8 mouse cellular contexts compared by ENCODE assay signal in the genomic region with DNA sequence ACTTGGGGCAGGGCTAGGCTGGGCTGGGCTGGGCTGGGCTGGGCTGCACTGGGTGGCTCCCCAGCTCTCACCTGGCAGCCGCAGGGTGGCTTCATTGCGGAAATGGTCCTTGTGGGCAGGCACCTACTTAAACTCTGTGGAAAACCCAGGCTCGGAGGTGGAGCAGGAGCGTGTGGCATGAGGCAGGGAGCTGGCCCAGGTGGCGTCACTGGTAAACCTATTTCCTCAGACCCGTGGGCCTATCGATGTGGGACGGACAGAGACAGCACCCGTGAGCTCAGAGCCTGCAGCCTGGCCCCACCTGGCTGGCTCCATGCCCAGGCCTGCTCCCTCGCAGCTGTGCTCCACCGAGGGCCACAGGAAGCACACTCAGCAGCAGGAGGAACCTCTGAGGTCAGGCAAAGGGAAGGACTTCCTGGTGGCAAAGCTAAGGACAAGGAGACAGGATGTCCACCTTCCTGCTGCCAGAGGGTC. TPM values are rescaled to one million over a fixed set of nuclear protein-coding genes. Genes with fewer than 3 reads are reported as not detected.
DNase-seq lines count a peak whose midpoint lies in the region; ATAC-seq and TF ChIP-seq lines count a peak whose summit lies in the region.

No protein-coding gene starts in this region.

- H3K4me2 ChIP-seq in heart, embryonic 16.5 days (ENCODE audit: low read depth, low read length): peak overlapping the region; percentile 36
- H3K4me2 ChIP-seq in limb, embryonic 12.5 days: no peak overlapping the region
- H3K4me2 ChIP-seq in myocyte (ENCODE audit: low read depth): no peak overlapping the region

- H3K9me3 ChIP-seq in heart, embryonic 16.5 days (replicated peaks; ENCODE audit: control insufficient read depth, low read length): no peaks in the 10 kb centered on the region
- H3K9me3 ChIP-seq in limb, embryonic 12.5 days: no peaks in the 10 kb centered on the region

- peak; percentile 62 for DNase-seq in urinary bladder, postnatal 25 days (ENCODE audit: low spot score)
- no peak for DNase-seq in urinary bladder, adult 2 months (ENCODE audit: low spot score)
- DNase-seq in right cerebral cortex, adult 2 months (ENCODE audit: low spot score in 2 of 2): no peak
- DNase-seq in left cerebral cortex, adult 18-20 months (ENCODE audit: low spot score in 2 of 2): no peak
- DNase-seq in gastrocnemius, adult 8-10 months (ENCODE audit: low spot score in 2 of 2): no peak

- H3K4me3 ChIP-seq in heart, embryonic 16.5 days (ENCODE audit: low read length): no peak overlapping the region
- no peak overlapping the region for H3K4me3 ChIP-seq in limb, embryonic 12.5 days (replicated peaks)
- no peak overlapping the region for H3K4me3 ChIP-seq in myocyte

- no peaks in the 10 kb centered on the region for H3K27me3 ChIP-seq in heart, embryonic 16.5 days (ENCODE audit: control insufficient read depth, insufficient read depth, low read length)
- H3K27me3 ChIP-seq in limb, embryonic 12.5 days: no peaks in the 10 kb centered on the region
- H3K27me3 ChIP-seq in myocyte (ENCODE audit: control insufficient read depth, insufficient read depth, insufficient read length): no peaks in the 10 kb centered on the region

- H3K27ac ChIP-seq in heart, embryonic 16.5 days (ENCODE audit: low read length): peak overlapping the region; percentile 24
- H3K27ac ChIP-seq in limb, embryonic 12.5 days: peak overlapping the region; percentile 62; the same call in 1 of the 2 replicates

- peaks cover 55% of the 10 kb centered on the region for H3K79me2 ChIP-seq in myocyte (ENCODE audit: control insufficient read depth, insufficient read depth)

- no peak overlapping the region for H3ac ChIP-seq in myocyte (ENCODE audit: control insufficient read depth, insufficient read length)

- H3K9ac ChIP-seq in heart, embryonic 16.5 days (ENCODE audit: low read length): peak overlapping the region; percentile 32; the same call in 1 of the 2 replicates
- no peak overlapping the region for H3K9ac ChIP-seq in limb, embryonic 12.5 days (replicated peaks)

- 47% methylated on average over 11 of the region's 11 CpGs for WGBS in heart, embryonic 16.5 days
- WGBS in limb, embryonic 12.5 days: 52% methylated on average over 11 of the region's 11 CpGs

- peaks cover 20% of the 10 kb centered on the region for H3K4me1 ChIP-seq in heart, embryonic 16.5 days (ENCODE audit: control insufficient read depth, insufficient read depth, low read length)
- H3K4me1 ChIP-seq in limb, embryonic 12.5 days (replicated peaks): peaks cover 63% of the 10 kb centered on the region

- H3K36me3 ChIP-seq in heart, embryonic 16.5 days (ENCODE audit: control insufficient read depth, insufficient read depth): no peaks in the 10 kb centered on the region
- no peaks in the 10 kb centered on the region for H3K36me3 ChIP-seq in limb, embryonic 12.5 days
- no peaks in the 10 kb centered on the region for H3K36me3 ChIP-seq in myocyte (ENCODE audit: control insufficient read depth, insufficient read depth)

- TF ChIP-seq POLR2A in myocyte (IDR thresholded peaks at IDR 0.05; ENCODE audit: insufficient read length, low read depth): no peak

- no peak for ATAC-seq in heart, embryonic 16.5 days (replicated peaks; ENCODE audit: extremely low read depth, insufficient read depth, low FRiP score)
- no peak for ATAC-seq in limb, embryonic 12.5 days (ENCODE audit: insufficient number of reproducible peaks, insufficient read depth, low FRiP score, low TSS enrichment, low read depth)

TF ChIP-seq in myocyte, 11 proteins besides CTCF, POLR2A, EP300 and RAD21:
- no peak for TF ChIP-seq TCF12 (IDR thresholded peaks at IDR 0.05; ENCODE audit: insufficient read depth, poor library complexity, severe bottlenecking)
- no peak for TF ChIP-seq USF1 (IDR thresholded peaks at IDR 0.05; ENCODE audit: low read depth)
- peak in 2 of 3 experiments; percentile 5 to 10 for TF ChIP-seq MYOG (IDR thresholded peaks at IDR 0.05; ENCODE audit: control insufficient read depth in 1 of 3, insufficient read depth in 1 of 3, insufficient read length in 2 of 3, low read depth in 2 of 3)

RNA-seq across cellular contexts. Expression of gene Micall2, which starts 3.5 kb away (rescaled TPM):
- 7.1 and 8.3 TPM in 2 replicates for polyA plus RNA-seq in urinary bladder, adult 2 months (2012; rRNA removed)
- 1.6 and 2.3 TPM in 2 replicates for polyA plus RNA-seq in heart, embryonic 16.5 days (2015; fragmentation: Nextera tagmentation; extraction: Ambion mirVana)
- polyA plus RNA-seq in limb, embryonic 12.5 days (2016; fragmentation: Nextera tagmentation; extraction: Ambion mirVana): 6.5 and 6.8 TPM in 2 replicates
- polyA plus RNA-seq in myocyte (2012; fragmentation: generic; extraction: Trizol): 6.1 TPM
- total RNA-seq in left cerebral cortex, adult 18-20 months (2021): 1 to 10 TPM; 1.5 to 2.1 TPM
- under 1 TPM; 0.24 to 0.74 (median 0.37) TPM for total RNA-seq in gastrocnemius, adult 8-10 months (2022)

RNA-seq across cellular contexts. Expression of gene Ints1, which starts 42.8 kb away (rescaled TPM):
- 12.1 and 20.9 TPM in 2 replicates for polyA plus RNA-seq in urinary bladder, adult 2 months (2012; rRNA removed)
- 16.9 and 20.2 TPM in 2 replicates for polyA plus RNA-seq in heart, embryonic 16.5 days (2015; fragmentation: Nextera tagmentation; extraction: Ambion mirVana)
- 32.8 and 38.5 TPM in 2 replicates for polyA plus RNA-seq in limb, embryonic 12.5 days (2016; fragmentation: Nextera tagmentation; extraction: Ambion mirVana)
- 46.4 TPM for polyA plus RNA-seq in myocyte (2012; fragmentation: generic; extraction: Trizol)
- total RNA-seq in left cerebral cortex, adult 18-20 months (2021): 100 to 1,000 TPM in 1 of 2 experiments, 10 to 100 TPM in 1; 96.3 to 103 TPM
- 10 to 100 TPM; 29.3 to 37.0 (median 32.3) TPM for total RNA-seq in gastrocnemius, adult 8-10 months (2022)

RNA-seq across cellular contexts. Expression of gene Mafk, which starts 58.6 kb away (rescaled TPM):
- polyA plus RNA-seq in urinary bladder, adult 2 months (2012; rRNA removed): 42.3 and 47.7 TPM in 2 replicates
- 22.1 and 24.9 TPM in 2 replicates for polyA plus RNA-seq in heart, embryonic 16.5 days (2015; fragmentation: Nextera tagmentation; extraction: Ambion mirVana)
- polyA plus RNA-seq in limb, embryonic 12.5 days (2016; fragmentation: Nextera tagmentation; extraction: Ambion mirVana): 7.0 and 8.3 TPM in 2 replicates
- 19.8 TPM for polyA plus RNA-seq in myocyte (2012; fragmentation: generic; extraction: Trizol)
- 1 to 10 TPM; 8.9 to 9.2 TPM for total RNA-seq in left cerebral cortex, adult 18-20 months (2021)
- 10 to 100 TPM; 15.2 to 21.2 (median 18.1) TPM for total RNA-seq in gastrocnemius, adult 8-10 months (2022)
